Mouse (Mus musculus): Measurements from ENCODE around the gene Ndufb6. TPM values are rescaled to one million over a fixed set of nuclear protein-coding genes. Genes with fewer than 3 reads are reported as not detected.

The Ndufb6 gene
- polyA plus RNA-seq (2015; fragmentation: Nextera tagmentation; extraction: Ambion mirVana) = 524 and 542 TPM in 2 replicates

DNA sequence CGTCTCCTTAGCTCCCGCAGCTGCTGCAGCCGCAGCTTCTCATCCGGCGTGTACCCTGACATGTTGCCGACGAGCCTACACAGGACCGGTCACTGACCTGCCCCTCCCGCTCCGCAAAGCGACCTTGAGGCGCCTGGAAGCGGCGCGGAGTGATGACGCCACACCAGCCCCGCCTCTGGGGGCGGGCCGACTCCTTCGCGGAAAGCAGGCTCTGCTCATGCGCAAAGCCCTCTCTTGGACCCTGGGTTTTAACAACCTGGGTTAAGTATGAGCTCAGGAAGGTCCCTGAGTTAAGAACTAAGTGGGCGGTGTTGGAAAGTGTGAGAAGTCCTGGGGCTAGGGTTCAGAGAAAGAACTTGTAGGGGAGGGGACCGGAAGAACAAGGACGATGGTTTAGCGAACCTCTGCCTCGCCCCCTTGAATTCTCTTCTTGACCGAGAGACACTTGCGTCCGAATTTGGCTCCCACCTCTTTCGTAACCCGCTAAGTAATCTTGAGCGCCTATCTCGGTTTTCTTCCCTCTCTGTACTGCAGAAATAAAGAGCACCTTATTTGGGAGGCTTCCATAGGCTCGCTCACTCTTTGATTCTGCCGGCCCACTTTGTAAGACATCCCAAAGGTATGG, at the start of gene Ndufb6:
Gene Ndufb6, minus strand, starts transcription at position 146 of the 625 bp plus-strand sequence.
- H3K4me1 ChIP-seq (replicated peaks; ENCODE audit: insufficient read depth, low read length) = peaks cover 6% of the 10 kb centered on the region; the same call in 1 of the 2 replicates
- DNase-seq (ENCODE audit: low spot score) (peak; percentile 96), ATAC-seq (replicated peaks; ENCODE audit: low FRiP score, low read depth) (peak; percentile 96)
- no peak for TF ChIP-seq CTCF (IDR thresholded peaks at IDR 0.05; ENCODE audit: low read depth)
- WGBS = 0% methylated on average over 36 of the region's 36 CpGs
- H3K27me3 ChIP-seq (ENCODE audit: insufficient read depth, low read length) = no peaks in the 10 kb centered on the region
- no peaks in the 10 kb centered on the region for H3K9me3 ChIP-seq (replicated peaks; ENCODE audit: low read length)
- peak within 1 kb of the TSS; percentile 99 for H3K4me3 ChIP-seq (replicated peaks; ENCODE audit: low read depth, low read length)
- peak within 1 kb of the TSS; percentile 91 for H3K27ac ChIP-seq
- 0 out of 2 replicates have a peak, but pooled peaks cover 2% of the 10 kb centered on the region for H3K36me3 ChIP-seq (ENCODE audit: insufficient read depth, low read length)
- peak within 1 kb of the TSS; percentile 92 for H3K9ac ChIP-seq (ENCODE audit: low read depth, low read length)
- H3K4me2 ChIP-seq (ENCODE audit: low read length) = peak within 1 kb of the TSS; percentile 93

DNA sequence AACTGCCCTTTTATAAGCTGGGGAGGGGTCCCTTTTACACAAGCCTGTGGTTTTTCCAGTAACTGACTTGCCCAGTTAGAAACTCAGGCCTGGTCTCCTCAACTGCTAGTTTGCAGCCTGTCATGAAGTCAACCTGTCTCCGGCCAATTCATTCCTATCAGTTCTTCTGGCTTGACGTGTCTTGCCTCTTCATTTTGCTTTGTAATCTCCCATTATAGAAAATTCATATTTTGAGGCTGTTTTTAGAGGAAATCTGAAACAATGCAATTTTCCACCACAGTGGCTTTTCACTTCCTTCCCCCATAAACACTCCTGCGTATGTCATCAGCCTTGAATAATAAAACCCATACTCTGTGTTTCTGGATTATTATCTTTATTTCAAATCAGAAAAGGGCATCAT, 47.9 kb upstream of the Ndufb6 start:
- TF ChIP-seq CTCF (IDR thresholded peaks at IDR 0.05; ENCODE audit: low read depth) = no peak
- 82% methylated on average over 3 of the region's 3 CpGs for WGBS

DNA sequence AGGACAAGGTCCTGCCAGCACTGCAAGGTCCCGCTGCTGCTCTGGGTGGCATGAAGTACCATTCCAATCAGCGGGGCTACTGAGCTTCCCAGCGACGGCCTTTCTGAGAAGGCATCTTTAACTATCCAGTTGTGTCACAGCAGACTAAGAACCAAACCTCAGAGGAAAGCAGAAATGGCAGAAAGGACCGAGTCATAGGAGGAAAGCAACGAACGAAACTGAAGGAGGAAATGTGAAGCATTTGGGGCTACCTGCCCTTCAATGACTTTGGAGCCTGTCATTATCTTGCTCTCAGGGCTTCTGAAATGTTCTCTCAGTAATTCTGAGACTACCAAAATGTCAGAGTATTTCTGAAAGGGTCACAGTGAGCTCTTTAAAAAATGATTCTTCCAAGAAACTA, 45.4 kb upstream of the Ndufb6 start:
- no peak for ATAC-seq (replicated peaks; ENCODE audit: low FRiP score, low read depth)
- H3K9ac ChIP-seq (ENCODE audit: low read depth, low read length) = no peak overlapping the region
- no peaks in the 10 kb centered on the region for H3K9me3 ChIP-seq (replicated peaks; ENCODE audit: low read length)
- no peak overlapping the region for H3K4me3 ChIP-seq (replicated peaks; ENCODE audit: low read depth, low read length)
- 87% methylated on average over 7 of the region's 7 CpGs for WGBS
- no peaks in the 10 kb centered on the region for H3K36me3 ChIP-seq (ENCODE audit: insufficient read depth, low read length)
- H3K27me3 ChIP-seq (ENCODE audit: insufficient read depth, low read length) = no peaks in the 10 kb centered on the region
- no peak overlapping the region for H3K27ac ChIP-seq
- DNase-seq (ENCODE audit: low spot score) = no peak
- H3K4me1 ChIP-seq (replicated peaks; ENCODE audit: insufficient read depth, low read length) = no peaks in the 10 kb centered on the region
- TF ChIP-seq CTCF (IDR thresholded peaks at IDR 0.05; ENCODE audit: low read depth) = no peak
- H3K4me2 ChIP-seq (ENCODE audit: low read length) = no peak overlapping the region

More for the DNA sequence above, 47.9 kb upstream of the Ndufb6 start:
- H3K27me3 ChIP-seq (ENCODE audit: insufficient read depth, low read length) = no peaks in the 10 kb centered on the region
- ATAC-seq (replicated peaks; ENCODE audit: low FRiP score, low read depth) (no peak), DNase-seq (ENCODE audit: low spot score) (no peak)
- H3K27ac ChIP-seq = no peak overlapping the region
- H3K9me3 ChIP-seq (replicated peaks; ENCODE audit: low read length) = no peaks in the 10 kb centered on the region
- H3K4me3 ChIP-seq (replicated peaks; ENCODE audit: low read depth, low read length) = no peak overlapping the region
- no peak overlapping the region for H3K9ac ChIP-seq (ENCODE audit: low read depth, low read length)
- no peaks in the 10 kb centered on the region for H3K4me1 ChIP-seq (replicated peaks; ENCODE audit: insufficient read depth, low read length)
- H3K4me2 ChIP-seq (ENCODE audit: low read length) = no peak overlapping the region
- no peaks in the 10 kb centered on the region for H3K36me3 ChIP-seq (ENCODE audit: insufficient read depth, low read length)

DNA sequence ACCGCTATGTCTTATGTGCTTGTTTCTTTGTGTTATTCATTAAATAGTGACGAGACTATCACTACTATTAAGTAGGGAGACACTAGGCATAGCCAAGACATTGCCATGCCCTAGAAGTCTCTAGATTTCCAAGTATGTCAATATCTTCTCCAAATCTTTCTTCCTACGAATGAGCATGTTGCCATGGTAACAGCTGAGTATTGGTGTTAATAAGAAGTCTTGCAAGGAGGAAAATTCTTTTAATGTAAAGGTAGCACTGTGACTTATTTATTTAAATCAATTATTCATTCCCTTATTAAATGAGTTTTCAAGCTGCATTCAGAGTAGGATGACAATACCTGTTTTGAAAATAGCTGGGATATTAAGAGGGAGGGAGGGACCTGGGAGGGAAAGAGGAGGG, 38.2 kb upstream of the Ndufb6 start:
- no peaks in the 10 kb centered on the region for H3K36me3 ChIP-seq (ENCODE audit: insufficient read depth, low read length)
- ATAC-seq (replicated peaks; ENCODE audit: low FRiP score, low read depth) (no peak), DNase-seq (ENCODE audit: low spot score) (no peak)
- 80% methylated on average over 3 of the region's 3 CpGs for WGBS
- H3K27me3 ChIP-seq (ENCODE audit: insufficient read depth, low read length) = no peaks in the 10 kb centered on the region
- no peaks in the 10 kb centered on the region for H3K9me3 ChIP-seq (replicated peaks; ENCODE audit: low read length)
- no peaks in the 10 kb centered on the region for H3K4me1 ChIP-seq (replicated peaks; ENCODE audit: insufficient read depth, low read length)
- no peak overlapping the region for H3K9ac ChIP-seq (ENCODE audit: low read depth, low read length)
- H3K4me2 ChIP-seq (ENCODE audit: low read length) = no peak overlapping the region
- TF ChIP-seq CTCF (IDR thresholded peaks at IDR 0.05; ENCODE audit: low read depth) = no peak
- H3K4me3 ChIP-seq (replicated peaks; ENCODE audit: low read depth, low read length) = no peak overlapping the region
- no peak overlapping the region for H3K27ac ChIP-seq

DNA sequence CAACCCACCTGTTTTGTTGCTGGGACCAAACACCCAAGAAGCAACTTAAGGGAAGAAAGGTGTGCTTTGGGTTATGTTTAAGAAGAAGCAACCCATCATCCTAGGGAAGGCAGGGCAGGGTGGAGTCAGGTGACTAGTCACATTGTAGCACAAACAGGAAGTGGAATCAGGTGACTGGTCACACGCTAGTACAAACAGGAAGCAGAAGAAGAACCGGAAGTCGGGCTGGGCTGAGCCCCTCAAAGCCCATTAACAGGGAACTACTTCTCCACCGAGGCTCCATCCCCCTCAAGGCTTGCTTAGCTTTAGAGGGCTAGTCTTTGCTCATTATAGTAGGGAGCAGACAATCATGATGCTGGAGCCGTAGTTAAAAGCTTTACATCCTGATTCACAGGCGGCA, 33.8 kb upstream of the Ndufb6 start:
- no peaks in the 10 kb centered on the region for H3K36me3 ChIP-seq (ENCODE audit: insufficient read depth, low read length)
- no peak overlapping the region for H3K4me3 ChIP-seq (replicated peaks; ENCODE audit: low read depth, low read length)
- ATAC-seq (replicated peaks; ENCODE audit: low FRiP score, low read depth) (no peak), DNase-seq (ENCODE audit: low spot score) (no peak)
- no peak overlapping the region for H3K4me2 ChIP-seq (ENCODE audit: low read length)
- no peaks in the 10 kb centered on the region for H3K4me1 ChIP-seq (replicated peaks; ENCODE audit: insufficient read depth, low read length)
- H3K27ac ChIP-seq = no peak overlapping the region
- 71% methylated on average over 6 of the region's 6 CpGs for WGBS
- no peak for TF ChIP-seq CTCF (IDR thresholded peaks at IDR 0.05; ENCODE audit: low read depth)
- no peaks in the 10 kb centered on the region for H3K27me3 ChIP-seq (ENCODE audit: insufficient read depth, low read length)
- no peak overlapping the region for H3K9ac ChIP-seq (ENCODE audit: low read depth, low read length)
- no peaks in the 10 kb centered on the region for H3K9me3 ChIP-seq (replicated peaks; ENCODE audit: low read length)

DNA sequence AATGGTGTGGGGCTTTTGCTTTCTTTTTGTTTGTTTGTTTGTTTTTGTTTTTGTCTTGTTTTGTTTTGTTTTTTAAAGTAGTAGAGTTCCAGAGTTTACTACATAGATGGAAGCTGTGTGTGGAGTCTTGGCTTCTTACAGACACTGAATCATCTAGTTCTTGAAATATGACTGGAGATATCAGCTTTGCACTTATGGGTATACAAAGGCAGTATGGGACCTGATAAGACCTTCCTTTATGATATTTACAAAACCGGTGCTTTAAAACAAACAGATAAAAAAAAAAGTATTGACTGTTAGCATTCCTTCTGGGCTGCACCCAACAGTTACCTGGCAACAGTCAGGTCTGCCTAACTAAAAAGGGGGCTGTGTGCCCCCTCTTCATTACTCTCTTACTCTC, 33.0 kb upstream of the Ndufb6 start:
- DNase-seq (ENCODE audit: low spot score) (no peak), ATAC-seq (replicated peaks; ENCODE audit: low FRiP score, low read depth) (no peak)
- H3K9ac ChIP-seq (ENCODE audit: low read depth, low read length) = no peak overlapping the region
- H3K4me2 ChIP-seq (ENCODE audit: low read length) = no peak overlapping the region
- WGBS = 81% methylated on average over 1 of the region's 1 CpGs
- H3K9me3 ChIP-seq (replicated peaks; ENCODE audit: low read length) = no peaks in the 10 kb centered on the region
- H3K4me3 ChIP-seq (replicated peaks; ENCODE audit: low read depth, low read length) = no peak overlapping the region
- H3K36me3 ChIP-seq (ENCODE audit: insufficient read depth, low read length) = no peaks in the 10 kb centered on the region
- TF ChIP-seq CTCF (IDR thresholded peaks at IDR 0.05; ENCODE audit: low read depth) = no peak
- no peaks in the 10 kb centered on the region for H3K27me3 ChIP-seq (ENCODE audit: insufficient read depth, low read length)
- H3K27ac ChIP-seq = no peak overlapping the region
- H3K4me1 ChIP-seq (replicated peaks; ENCODE audit: insufficient read depth, low read length) = no peaks in the 10 kb centered on the region

Measured in kidney, postnatal 0 days (tissue).